Mouse (Mus musculus) mesoderm, embryonic 11.5 days (tissue): Measurements from ENCODE around the gene Pak6.

Source experiments
- DNase-seq: peaks from one replicate; pipeline ENCODE4 v3.0.0-alpha.2; 2012; ENCODE audit warnings: low read depth, low spot score

Gene Pak6

GRCm38 (mm10) chr2:118697311-118697877 is 34.3 kb downstream of the Pak6 start:
- DNase-seq = no peak

- no peak for DNase-seq
These were observed 34.9 kb downstream of the Pak6 start for GRCm38 (mm10) chr2:118697955-118698354.

GRCm38 (mm10) chr2:118700179-118701062 is 37.3 kb downstream of the Pak6 start:
- peak; percentile 87 for DNase-seq

GRCm38 (mm10) chr2:118701161-118701560 is 38.1 kb downstream of the Pak6 start:
- DNase-seq = no peak

GRCm38 (mm10) chr2:118701971-118702882 is 39.1 kb downstream of the Pak6 start:
- DNase-seq = no peak

GRCm38 (mm10) chr2:118702883-118703761 is 40.0 kb downstream of the Pak6 start:
- DNase-seq = peak; percentile 43

GRCm38 (mm10) chr2:118703913-118704730 is 41.0 kb downstream of the Pak6 start, which contains the start of gene Ankrd63:
TSS of gene Ankrd63 (minus strand) at chr2:118703963.
- no peak for DNase-seq

- DNase-seq = no peak
These were observed 43.3 kb downstream of the Pak6 start for GRCm38 (mm10) chr2:118706436-118706835.

GRCm38 (mm10) chr2:118708472-118708871 is 45.4 kb downstream of the Pak6 start:
- no peak for DNase-seq

GRCm38 (mm10) chr2:118709655-118710221 is 46.6 kb downstream of the Pak6 start:
- no peak for DNase-seq

- peak; percentile 49 for DNase-seq
These were observed 48.0 kb downstream of the Pak6 start for GRCm38 (mm10) chr2:118711038-118711494.

GRCm38 (mm10) chr2:118713631-118714030 is 50.5 kb downstream of the Pak6 start:
- no peak for DNase-seq

- no peak for DNase-seq
These were observed 51.1 kb downstream of the Pak6 start for GRCm38 (mm10) chr2:118714230-118714629.

- no peak for DNase-seq
These were observed 53.6 kb downstream of the Pak6 start for GRCm38 (mm10) chr2:118716677-118717076.

- DNase-seq = no peak
These were observed 60.8 kb downstream of the Pak6 start for GRCm38 (mm10) chr2:118723693-118724486.

- no peak for DNase-seq
These were observed 62.4 kb downstream of the Pak6 start for GRCm38 (mm10) chr2:118725511-118725910.

- DNase-seq = no peak
These were observed 63.8 kb downstream of the Pak6 start for GRCm38 (mm10) chr2:118726873-118727272.

GRCm38 (mm10) chr2:118727911-118728310 is 64.8 kb downstream of the Pak6 start:
- DNase-seq = no peak

- no peak for DNase-seq
These were observed 65.2 kb downstream of the Pak6 start, which contains the start of gene Plcb2 for GRCm38 (mm10) chr2:118728337-118728736. TSS of gene Plcb2 (minus strand) at chr2:118728438.
